Mouse (Mus musculus) megakaryocyte, embryonic 14.5 days (primary cell): ENCODE results near the gene Anxa8.

ENCODE experiments used
- FLI1 ChIP-seq: IDR thresholded peaks from 2 replicates; pipeline ENCODE4 v1.6.1; 2012; ENCODE audit warnings: low read length, inconsistent platforms, mixed read lengths
- GATA1 ChIP-seq: IDR thresholded peaks from 3 replicates; pipeline ENCODE4 v1.6.1; 2012; ENCODE audit warnings: mixed read lengths, low read length, inconsistent platforms, borderline replicate concordance

DNA sequence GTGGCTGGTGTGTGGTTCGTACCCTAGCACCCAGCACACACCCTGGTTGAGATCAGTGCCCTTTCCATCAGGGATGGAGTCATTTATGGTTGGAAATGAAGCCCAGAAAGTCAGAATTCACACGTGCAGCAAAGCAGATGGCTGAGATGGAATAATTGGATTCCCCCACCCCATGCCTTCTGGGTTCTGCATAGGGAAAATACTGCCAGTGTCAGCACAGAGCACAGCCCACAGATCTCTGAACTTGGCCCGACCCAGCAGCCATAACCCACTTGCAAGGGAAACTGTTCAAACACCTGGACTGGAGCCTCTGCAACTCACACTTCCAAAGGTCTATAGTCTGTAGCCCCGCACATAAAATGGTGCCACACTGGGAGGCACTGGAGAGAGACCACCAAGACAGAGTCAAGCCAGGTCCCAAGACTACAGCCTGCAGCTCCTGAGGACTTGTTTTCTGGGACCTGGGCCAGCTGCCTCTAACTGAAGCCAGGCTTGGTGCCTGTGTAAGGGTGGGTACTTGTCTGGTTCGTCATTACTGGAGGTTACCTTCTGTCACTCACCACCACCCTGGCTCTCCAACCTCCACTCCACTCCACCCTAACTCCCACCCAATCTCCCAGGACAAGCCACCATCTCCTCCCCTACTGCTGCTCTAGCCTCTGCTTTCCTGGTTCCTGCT lies 35.5 kb upstream of the Anxa8 start:
- TF ChIP-seq GATA1 = no peak
- no peak for TF ChIP-seq FLI1
